Comparison of ENCODE assay signal across 1 mouse cellular context in genomic region chrX:7776329-7777082, GRCm38 (mm10).
TF ChIP-seq lines count a peak whose summit lies in the region.

No protein-coding gene starts in this region.

TF ChIP-seq in MEL, 35 proteins besides CTCF, POLR2A, EP300 and RAD21 (continued from another document):
- TF ChIP-seq UBTF (IDR thresholded peaks at IDR 0.05; ENCODE audit: borderline replicate concordance, insufficient read depth, low read depth, low read length) (no peak), MAX (IDR thresholded peaks at IDR 0.05; ENCODE audit: low read length) (peak; percentile 97), TCF12 (IDR thresholded peaks at IDR 0.05; ENCODE audit: low read depth, low read length) (peak; percentile 25; the same call in 1 of the 2 replicates), BHLHE40 (IDR thresholded peaks at IDR 0.05; ENCODE audit: borderline replicate concordance, low read depth, low read length) (peak; percentile 46), USF1 (IDR thresholded peaks at IDR 0.05; ENCODE audit: low read depth, low read length) (peak; percentile 43; the same call in 1 of the 2 replicates), ETS1 (IDR thresholded peaks at IDR 0.05; ENCODE audit: low read depth, low read length) (0 out of 2 replicates have a peak, but pooled peaks have one; percentile 34), USF2 (IDR thresholded peaks at IDR 0.05; ENCODE audit: borderline replicate concordance in 1 of 2, insufficient read depth in 1 of 2, low read depth in 1 of 2, low read length in 2 of 2) (no peak), MXI1 (IDR thresholded peaks at IDR 0.05; ENCODE audit: low read depth, low read length) (peak; percentile 98), ZC3H11A (IDR thresholded peaks at IDR 0.05; ENCODE audit: low read depth, low read length) (0 out of 2 replicates have a peak, but pooled peaks have one; percentile 32)
